Mouse (Mus musculus) embryonic facial prominence, embryonic 13.5 days (tissue): ENCODE measurements around the gene Taf8. TPM values are rescaled to one million over a fixed set of nuclear protein-coding genes. Genes with fewer than 3 reads are reported as not detected.

Source experiments
- ATAC-seq: fragments of 200-750 bp; cut with Nextera tagmentation; 2 replicates; pipeline ENCODE4 v1.8.0; 2017; ENCODE audit warnings: low read depth; ENCODE audit not compliant: insufficient number of reproducible peaks, insufficient read depth, low FRiP score, low TSS enrichment
- H3K27ac ChIP-seq: fragments of 300-500 bp; sonication (generic); 2 replicates; pipeline ENCODE4 v1.5.1; 2015; ENCODE audit warnings: moderate library complexity, mild to moderate bottlenecking, inconsistent platforms
- H3K27me3 ChIP-seq: fragments of 300-500 bp; sonication (generic); 2 replicates; pipeline ENCODE4 v1.6.1; 2015; ENCODE audit warnings: mild to moderate bottlenecking, inconsistent platforms
- H3K36me3 ChIP-seq: fragments of 300-500 bp; sonication (generic); 2 replicates; pipeline ENCODE4 v1.6.1; 2015; ENCODE audit warnings: mild to moderate bottlenecking, inconsistent platforms
- H3K4me1 ChIP-seq: fragments of 300-500 bp; sonication (generic); 2 replicates; pipeline ENCODE4 v1.6.1; 2015; ENCODE audit warnings: inconsistent platforms
- H3K4me2 ChIP-seq: fragments of 300-500 bp; sonication (generic); 2 replicates; pipeline ENCODE4 v1.6.1; 2015; ENCODE audit warnings: moderate library complexity, mild to moderate bottlenecking, inconsistent platforms
- H3K4me3 ChIP-seq: fragments of 300-500 bp; sonication (generic); 2 replicates; pipeline ENCODE4 v1.5.1; 2015; ENCODE audit warnings: mild to moderate bottlenecking, inconsistent platforms
- H3K9ac ChIP-seq: fragments of 300-500 bp; sonication (generic); 2 replicates; pipeline ENCODE4 v1.6.1; 2015; ENCODE audit warnings: mild to moderate bottlenecking, inconsistent platforms
- H3K9me3 ChIP-seq: fragments of 300-500 bp; sonication (generic); 2 replicates; pipeline ENCODE4 v1.6.1; 2016; ENCODE audit warnings: inconsistent platforms
- WGBS: fragments of 180-500 bp; shearing (Covaris S2); methylation state at CpG from one replicate; pipeline ENCODE4 v1.1.7; 2015; ENCODE audit warnings: mixed read lengths; 5-methylcytosine and 5-hydroxymethylcytosine counted together
- polyA plus RNA-seq: library from polyadenylated mRNA; unstranded; fragments of >200 nt; fragmentation: Nextera tagmentation; extraction: Ambion mirVana; gene quantifications from 2 replicates; pipeline ENCODE4 v1.2.1, GENCODE M21; 2015

Taf8 gene
- polyA plus RNA-seq, 1 experiment from 2014 or later, result 38.1 TPM

DNA sequence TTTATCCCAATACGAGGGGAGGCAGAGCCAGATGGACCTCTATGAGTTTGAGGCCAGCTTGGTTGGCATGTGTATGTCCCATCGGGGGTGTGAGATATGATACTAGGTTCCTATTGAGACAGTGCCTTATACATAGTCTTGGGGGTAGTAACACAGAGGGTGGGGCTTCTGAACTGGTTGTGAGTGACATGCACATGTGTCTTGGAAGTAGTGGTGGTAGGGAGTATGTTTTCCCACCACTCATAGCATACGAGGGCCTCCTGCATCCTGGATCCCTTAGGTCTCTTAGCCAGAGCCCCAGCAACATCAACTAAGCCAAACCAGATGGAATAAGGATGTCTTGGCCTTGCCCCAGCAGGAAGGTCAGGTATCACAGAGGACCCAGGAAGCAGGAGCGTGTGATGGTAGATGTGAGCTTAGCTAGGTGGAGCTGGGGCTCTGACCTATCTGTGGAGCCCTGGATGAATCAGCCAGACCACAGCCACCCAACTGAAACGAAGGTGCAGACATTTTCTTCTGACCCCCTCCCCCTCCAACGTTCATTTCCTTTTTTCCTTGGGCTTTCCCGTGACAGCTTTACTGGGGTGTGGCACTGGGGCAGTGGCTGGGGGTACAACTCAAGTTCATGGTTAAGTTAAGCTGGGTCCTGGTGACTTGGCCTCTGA is 13.2 kb upstream of the Taf8 start:
- H3K4me1 ChIP-seq, result peaks cover 50% of the 10 kb centered on the region

DNA sequence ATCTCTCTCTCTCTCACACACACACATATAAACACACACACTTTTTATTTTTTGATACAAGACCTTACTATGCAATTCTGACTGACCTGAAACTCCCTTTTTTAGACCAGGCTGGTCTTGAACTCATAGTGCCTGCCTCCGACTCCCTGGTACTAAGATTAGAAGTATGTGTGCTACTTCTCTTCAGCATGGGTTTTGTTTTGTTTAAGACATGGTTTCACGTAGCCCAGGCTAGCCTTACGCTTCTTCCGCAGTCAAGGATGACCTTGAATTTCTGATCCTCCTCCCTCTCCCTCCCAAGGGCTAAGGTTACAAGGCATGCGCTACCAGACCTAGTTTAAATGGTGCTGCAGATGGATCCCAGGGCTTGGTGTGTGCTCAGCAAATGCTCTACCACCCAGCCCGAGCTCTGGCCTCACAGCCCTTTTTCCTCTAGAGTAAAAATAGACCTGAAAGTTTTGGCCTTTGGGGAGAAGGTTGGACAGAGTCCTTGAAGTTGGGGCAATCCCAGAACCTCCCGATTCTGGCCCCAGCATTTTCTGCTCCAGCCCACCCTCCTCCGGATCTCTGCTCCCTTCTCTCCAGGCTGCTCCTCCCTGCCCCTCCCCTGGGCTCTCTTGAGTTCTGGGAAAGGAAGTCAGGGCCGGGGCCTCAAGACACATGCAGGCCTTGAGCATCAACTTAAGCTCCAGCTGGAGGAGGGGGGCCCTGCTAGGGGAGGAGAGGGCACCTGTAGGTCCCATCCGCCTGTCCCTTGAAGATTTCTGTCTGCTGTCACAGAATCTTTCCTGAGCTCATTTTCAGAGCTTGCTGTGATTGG is 11.1 kb upstream of the Taf8 start:
- Histone ChIP-seq H3K4me2 (no peak overlapping the region), H3K4me1 (peaks cover 44% of the 10 kb centered on the region), H3K27me3 (no peaks in the 10 kb centered on the region), H3K4me3 (no peak overlapping the region), H3K9ac (peak overlapping the region; percentile 57), H3K36me3 (peaks cover 2% of the 10 kb centered on the region; the same call in 1 of the 2 replicates), H3K9me3 (no peaks in the 10 kb centered on the region), H3K27ac (peak overlapping the region; percentile 40)
- 59% methylated on average over 10 of the region's 10 CpGs for WGBS
- ATAC-seq, result no peak

More for the DNA sequence above, 13.2 kb upstream of the Taf8 start:
- Histone ChIP-seq H3K36me3 (peaks cover 2% of the 10 kb centered on the region; the same call in 1 of the 2 replicates), H3K9ac (no peak overlapping the region), H3K27me3 (no peaks in the 10 kb centered on the region), H3K9me3 (no peaks in the 10 kb centered on the region), H3K4me2 (no peak overlapping the region), H3K27ac (no peak overlapping the region), H3K4me3 (no peak overlapping the region)
- ATAC-seq, result no peak
- 74% methylated on average over 7 of the region's 7 CpGs for WGBS

DNA sequence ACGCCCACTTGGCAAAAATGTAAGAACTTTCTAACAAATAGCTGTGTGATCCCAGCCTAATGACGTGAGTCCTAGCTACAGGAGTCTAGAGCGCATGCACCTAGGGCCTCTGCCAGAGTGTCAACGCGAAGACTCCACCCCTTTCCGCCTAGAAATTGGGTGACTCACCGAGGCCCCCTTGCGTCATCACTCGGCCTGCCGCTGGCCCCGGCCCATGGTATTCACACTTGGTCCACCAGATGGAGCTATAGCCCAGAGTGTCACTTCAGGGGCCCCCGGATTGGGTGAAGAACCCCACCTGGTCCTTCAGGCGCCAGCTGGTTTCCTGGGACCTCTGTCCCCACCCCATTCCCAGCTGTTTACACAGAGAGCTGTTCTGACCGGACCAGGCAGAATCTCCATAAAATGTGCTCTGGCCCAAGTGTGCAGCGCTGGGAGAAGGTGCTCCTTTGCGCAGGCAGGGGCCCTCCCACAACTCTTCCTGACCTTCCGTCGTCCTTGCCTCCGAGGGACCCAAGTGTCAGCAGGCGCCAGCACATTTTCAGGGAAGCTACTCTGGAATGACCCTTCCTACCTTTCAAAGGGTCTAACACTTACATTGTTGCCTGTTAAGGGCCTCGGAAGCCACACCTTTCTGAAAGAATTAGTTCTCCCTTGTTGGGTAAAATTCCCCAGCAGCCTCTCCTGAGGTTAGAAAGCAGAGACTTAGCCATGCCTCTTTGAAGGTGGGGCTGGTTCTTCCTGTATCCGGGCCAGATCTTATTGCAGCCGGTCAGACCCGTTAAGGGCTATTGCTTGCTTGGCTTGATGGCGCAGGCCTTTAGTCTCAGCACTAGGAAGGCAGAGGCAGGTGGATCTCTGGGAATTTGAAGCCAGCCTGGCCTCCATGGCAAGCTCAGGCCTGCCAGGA is 9.3 kb upstream of the Taf8 start:
- Histone ChIP-seq H3K4me3 (peak overlapping the region; percentile 31), H3K4me2 (peak overlapping the region; percentile 55), H3K9ac (peak overlapping the region; percentile 65), H3K36me3 (peaks cover 2% of the 10 kb centered on the region; the same call in 1 of the 2 replicates), H3K27me3 (no peaks in the 10 kb centered on the region), H3K27ac (peak overlapping the region; percentile 83), H3K9me3 (no peaks in the 10 kb centered on the region), H3K4me1 (peaks cover 43% of the 10 kb centered on the region)
- peak; percentile 85 for ATAC-seq
- 13% methylated on average over 25 of the region's 25 CpGs for WGBS

DNA sequence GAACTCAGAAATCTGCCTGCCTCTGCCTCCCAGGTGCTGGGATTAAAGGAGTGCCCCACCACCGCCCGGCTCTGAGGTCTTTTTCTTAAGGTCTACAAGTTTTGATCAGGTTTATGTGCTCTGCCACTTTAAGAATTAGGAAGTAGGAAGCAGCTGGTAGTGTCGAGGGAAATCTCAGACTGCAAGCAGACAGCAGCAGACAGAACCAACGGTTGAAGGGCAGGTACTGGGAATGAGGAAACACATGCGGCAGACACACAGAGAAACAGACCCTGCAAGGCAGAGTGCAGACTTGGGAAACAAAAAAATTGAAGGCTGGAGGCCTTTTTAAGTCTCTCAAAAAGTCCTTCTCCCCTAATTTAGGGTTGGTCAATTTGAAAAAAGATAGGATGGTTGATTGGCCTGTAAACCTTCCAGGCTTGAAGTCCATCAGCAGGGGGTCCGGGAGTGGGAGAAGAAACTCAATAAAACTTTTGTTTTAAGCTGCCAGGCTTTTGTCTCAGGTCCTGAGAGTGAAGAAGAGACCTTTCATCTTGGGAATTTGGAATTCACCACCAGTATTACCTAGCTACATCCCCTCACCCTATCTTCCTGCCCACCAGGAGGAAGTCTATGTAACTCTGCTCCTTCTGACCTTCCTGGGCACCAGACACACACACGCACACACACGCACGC is 7.1 kb upstream of the Taf8 start:
- ATAC-seq, result no peak
- H3K27me3 ChIP-seq, result no peaks in the 10 kb centered on the region
- H3K4me3 ChIP-seq, result no peak overlapping the region
- H3K36me3 ChIP-seq, result no peaks in the 10 kb centered on the region
- peak overlapping the region; percentile 45; the same call in 1 of the 2 replicates for H3K27ac ChIP-seq
- H3K4me1 ChIP-seq, result peaks cover 59% of the 10 kb centered on the region
- 46% methylated on average over 9 of the region's 9 CpGs for WGBS
- H3K4me2 ChIP-seq, result no peak overlapping the region
- no peaks in the 10 kb centered on the region for H3K9me3 ChIP-seq
- no peak overlapping the region for H3K9ac ChIP-seq

DNA sequence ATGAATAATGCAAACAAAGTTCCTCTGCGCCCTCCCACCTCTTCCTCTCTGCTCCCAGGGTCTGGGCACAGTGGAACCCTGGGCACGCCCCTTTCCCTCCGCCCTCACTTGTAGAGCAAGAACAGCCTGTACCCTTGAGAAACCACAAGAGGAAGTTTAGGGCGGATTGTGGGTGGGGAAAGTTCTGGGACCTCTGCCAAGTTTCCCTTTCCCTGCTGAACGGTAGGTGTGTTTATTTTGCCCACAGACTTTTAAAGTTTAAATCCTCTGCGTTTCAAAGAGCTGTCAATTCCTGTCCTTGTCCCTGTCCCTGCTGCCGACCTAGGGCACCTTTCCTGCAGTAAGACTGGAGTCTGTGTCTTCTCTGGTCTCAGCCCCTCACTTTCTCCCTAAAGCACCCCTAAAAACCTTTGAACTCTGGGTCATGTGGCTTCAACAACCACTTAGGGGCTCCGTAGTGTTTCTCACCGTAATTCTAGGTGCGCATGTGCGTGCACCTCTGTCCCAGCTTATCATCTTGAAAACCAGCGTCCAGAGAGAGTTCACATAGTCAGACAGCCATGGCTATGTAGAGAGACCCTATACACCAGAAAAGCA is 6.0 kb upstream of the Taf8 start:
- Histone ChIP-seq H3K9me3 (no peaks in the 10 kb centered on the region), H3K27me3 (no peaks in the 10 kb centered on the region), H3K4me2 (peak overlapping the region; percentile 58), H3K4me3 (peak overlapping the region; percentile 25), H3K4me1 (peaks cover 53% of the 10 kb centered on the region), H3K9ac (peak overlapping the region; percentile 32; the same call in 1 of the 2 replicates), H3K27ac (peak overlapping the region; percentile 90), H3K36me3 (no peaks in the 10 kb centered on the region)
- 24% methylated on average over 12 of the region's 12 CpGs for WGBS
- ATAC-seq, result peak; percentile 77

DNA sequence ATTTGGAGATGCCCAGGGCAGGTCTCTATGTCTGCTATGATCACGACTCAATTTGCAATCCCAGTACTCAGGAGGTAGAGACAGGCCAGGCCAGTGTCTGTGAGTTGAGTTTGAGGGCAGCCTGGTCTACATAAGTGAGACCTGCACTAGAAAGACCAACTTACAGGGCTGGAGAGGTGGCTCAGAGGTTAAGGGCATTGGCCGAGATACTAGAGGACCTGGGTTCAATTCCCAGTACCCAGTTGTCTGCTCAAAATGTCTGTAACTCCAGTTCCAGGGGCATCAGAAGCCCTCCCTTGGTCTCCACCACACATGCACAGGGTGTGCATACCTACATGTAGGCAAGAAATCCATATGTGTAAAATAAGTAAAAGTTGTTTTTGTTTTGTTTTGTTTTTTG is 5.4 kb upstream of the Taf8 start:
- ATAC-seq, result no peak
- peak overlapping the region; percentile 90 for H3K27ac ChIP-seq
- 0 out of 2 replicates have a peak overlapping the region, but pooled peaks have one; percentile 4 for H3K9ac ChIP-seq
- H3K36me3 ChIP-seq, result no peaks in the 10 kb centered on the region
- H3K4me2 ChIP-seq, result peak overlapping the region; percentile 58
- no peak overlapping the region for H3K4me3 ChIP-seq
- whole genome bisulfite sequencing, result 85% methylated on average over 2 of the region's 2 CpGs
- H3K27me3 ChIP-seq, result no peaks in the 10 kb centered on the region
- H3K4me1 ChIP-seq, result peaks cover 50% of the 10 kb centered on the region
- no peaks in the 10 kb centered on the region for H3K9me3 ChIP-seq

DNA sequence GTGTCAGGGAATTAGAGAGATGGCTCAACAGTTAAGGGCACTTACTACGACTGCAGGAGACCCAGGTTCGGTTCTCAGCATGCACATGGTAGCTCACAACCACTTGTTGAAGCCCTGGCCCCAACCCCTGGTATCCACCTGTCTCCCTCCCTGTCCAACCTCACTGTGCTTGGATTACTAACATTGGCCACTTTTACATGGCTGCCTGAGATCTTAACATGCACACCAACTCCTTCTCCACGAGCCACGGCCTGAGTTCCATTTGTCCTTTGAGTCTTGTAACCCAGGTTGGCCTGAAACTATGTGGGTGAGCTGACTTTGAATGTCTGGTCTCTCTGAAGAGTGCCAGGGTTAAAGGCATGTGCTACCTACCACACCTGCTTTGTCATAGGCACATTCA is 4.6 kb upstream of the Taf8 start:
- Histone ChIP-seq H3K4me1 (peaks cover 48% of the 10 kb centered on the region), H3K4me3 (no peak overlapping the region), H3K27me3 (no peaks in the 10 kb centered on the region), H3K4me2 (no peak overlapping the region), H3K36me3 (no peaks in the 10 kb centered on the region), H3K9me3 (no peaks in the 10 kb centered on the region), H3K9ac (no peak overlapping the region), H3K27ac (no peak overlapping the region)
- WGBS, result 90% methylated on average over 4 of the region's 4 CpGs
- no peak for ATAC-seq

DNA sequence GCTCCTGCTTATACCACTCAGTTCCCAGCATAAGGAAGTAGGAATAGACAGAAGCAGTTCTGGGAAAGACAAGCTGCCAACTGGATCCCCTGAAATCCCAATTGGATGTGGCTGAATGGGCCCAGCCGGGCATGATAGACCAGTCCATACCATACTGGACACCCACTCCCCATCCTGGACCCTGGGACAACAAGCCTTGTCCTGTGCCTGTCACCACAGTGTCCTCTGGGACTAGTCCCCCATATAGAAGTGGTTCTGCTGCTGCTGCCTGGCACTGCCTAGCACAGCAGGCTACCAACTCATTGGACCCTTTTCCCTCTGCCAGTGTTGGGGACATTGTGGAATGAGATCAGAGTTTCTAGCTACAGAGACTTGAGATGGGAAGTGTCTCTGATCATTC is 4.0 kb upstream of the Taf8 start:
- H3K9ac ChIP-seq, result no peak overlapping the region
- no peaks in the 10 kb centered on the region for H3K36me3 ChIP-seq
- 90% methylated on average over 1 of the region's 1 CpGs for WGBS
- H3K9me3 ChIP-seq, result no peaks in the 10 kb centered on the region
- H3K4me1 ChIP-seq, result peaks cover 47% of the 10 kb centered on the region
- ATAC-seq, result no peak
- peak overlapping the region; percentile 72; the same call in 1 of the 2 replicates for H3K4me2 ChIP-seq
- H3K27me3 ChIP-seq, result no peaks in the 10 kb centered on the region
- no peak overlapping the region for H3K27ac ChIP-seq
- no peak overlapping the region for H3K4me3 ChIP-seq

DNA sequence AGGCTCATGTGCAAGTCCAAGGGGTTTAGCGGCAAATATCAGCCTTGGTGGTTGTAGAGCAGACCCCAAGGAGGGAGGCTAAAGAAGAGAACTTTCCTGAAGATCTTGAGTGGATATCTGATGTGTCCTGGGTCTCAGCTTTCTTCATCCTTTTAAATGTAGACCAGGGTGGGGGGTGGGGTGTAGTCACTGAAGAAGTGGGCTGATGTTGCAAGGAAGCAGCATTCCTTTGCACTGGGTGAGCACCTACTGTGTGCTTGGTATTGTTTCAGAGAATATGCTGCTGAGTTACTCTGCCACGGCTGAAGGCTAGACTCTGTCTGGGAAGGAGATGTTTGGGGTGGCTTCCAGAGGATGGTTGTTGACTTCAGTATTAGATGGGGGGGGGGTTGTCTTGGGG is 3.5 kb upstream of the Taf8 start:
- H3K9ac ChIP-seq, result peak overlapping the region; percentile 75; the same call in 1 of the 2 replicates
- ATAC-seq, result no peak
- 52% methylated on average over 2 of the region's 2 CpGs for WGBS
- peak overlapping the region; percentile 33; the same call in 1 of the 2 replicates for H3K27ac ChIP-seq
- H3K27me3 ChIP-seq, result no peaks in the 10 kb centered on the region
- no peaks in the 10 kb centered on the region for H3K9me3 ChIP-seq
- H3K4me3 ChIP-seq, result peak overlapping the region; percentile 45
- H3K36me3 ChIP-seq, result peaks cover 4% of the 10 kb centered on the region
- H3K4me1 ChIP-seq, result peaks cover 47% of the 10 kb centered on the region
- H3K4me2 ChIP-seq, result peak overlapping the region; percentile 72

DNA sequence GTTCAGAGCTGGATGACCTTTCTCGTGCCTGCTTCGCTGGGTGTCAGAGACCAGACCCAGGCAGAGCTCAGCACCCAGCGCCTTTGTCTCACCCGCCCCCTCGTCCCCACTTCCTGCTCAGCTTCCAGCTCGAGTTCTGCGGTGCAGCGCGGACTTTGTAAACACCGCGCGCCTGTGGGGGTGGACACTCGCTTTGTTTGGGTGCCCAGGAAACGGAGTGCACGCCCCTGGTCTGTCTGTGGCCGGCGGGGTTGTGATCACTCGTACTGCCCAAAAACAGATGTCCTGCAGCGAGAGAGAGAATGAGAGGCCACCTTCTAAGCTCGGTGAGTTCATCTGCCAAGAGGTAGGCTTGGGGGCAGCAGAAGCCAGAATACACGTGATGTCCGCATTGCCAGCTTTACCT is 2.9 kb upstream of the Taf8 start, which contains the start of gene Ccnd3:
Gene Ccnd3 (plus strand): TSS at position 111 of the 406 bp plus-strand sequence.
- peak within 1 kb of the TSS; percentile 72 for H3K4me2 ChIP-seq
- peak within 1 kb of the TSS; percentile 33; the same call in 1 of the 2 replicates for H3K27ac ChIP-seq
- peaks cover 10% of the 10 kb centered on the region for H3K36me3 ChIP-seq
- peak within 1 kb of the TSS; percentile 45 for H3K4me3 ChIP-seq
- peaks cover 48% of the 10 kb centered on the region for H3K4me1 ChIP-seq
- H3K9me3 ChIP-seq, result no peaks in the 10 kb centered on the region
- no peak for ATAC-seq
- H3K9ac ChIP-seq, result peak within 1 kb of the TSS; percentile 75
- H3K27me3 ChIP-seq, result no peaks in the 10 kb centered on the region
- 3% methylated on average over 22 of the region's 22 CpGs for WGBS
